Comparison of ENCODE assay signal across 15 mouse cellular contexts in genomic region chr16:90779783-90780182, GRCm38 (mm10). TPM values are rescaled to one million over a fixed set of nuclear protein-coding genes. Genes with fewer than 3 reads are reported as not detected.
DNase-seq lines count a peak whose midpoint lies in the region; ATAC-seq and TF ChIP-seq lines count a peak whose summit lies in the region.
"Had no signal": no experiment of that assay in that cellular context is flagged by ENCODE, and none has a peak within 500 bp of the region (broad histone marks: within the 10 kb centered on the region; RNA-seq: fewer than 3 reads in every experiment).

No protein-coding gene starts in this region.

- no peak for DNase-seq in kidney, adult 11 months
- DNase-seq in embryo, embryonic 11 days: peak; percentile 31
- DNase-seq in heart, embryonic 10.5 days (ENCODE audit: low spot score): no peak
- DNase-seq in adrenal gland, adult (ENCODE audit: inconsistent age in 2 of 2, low spot score in 1 of 2): no peak
- DNase-seq in left cerebral cortex, adult 11 months (ENCODE audit: low spot score): no peak
- DNase-seq: heart, adult 11 months; heart, postnatal 4 days; layer of hippocampus, adult 9-11 months; lung, postnatal 4 days had no signal

- peak; percentile 89 for ATAC-seq in kidney, embryonic 16.5 days (ENCODE audit: low FRiP score, low TSS enrichment)
- ATAC-seq in intestine, postnatal 0 days: 0 out of 2 replicates have a peak, but pooled peaks have one; percentile 52
- peak; percentile 83 for ATAC-seq in midbrain, embryonic 13.5 days
- ATAC-seq: forebrain, embryonic 16.5 days had no signal

- H3K4me3 ChIP-seq in kidney, embryonic 16.5 days (ENCODE audit: low read length): no peak overlapping the region
- H3K4me3 ChIP-seq in intestine, postnatal 0 days (ENCODE audit: low read depth, low read length): no peak overlapping the region
- H3K4me3 ChIP-seq in midbrain, embryonic 13.5 days (replicated peaks): no peak overlapping the region
- no peak overlapping the region for H3K4me3 ChIP-seq in heart, embryonic 10.5 days
- H3K4me3 ChIP-seq: embryonic facial prominence, embryonic 13.5 days had no signal

- WGBS in kidney, embryonic 16.5 days: 34% methylated on average over 11 of the region's 11 CpGs
- WGBS in intestine, postnatal 0 days: 23% methylated on average over 11 of the region's 11 CpGs
- 84% methylated on average over 11 of the region's 11 CpGs for WGBS in midbrain, embryonic 13.5 days
- WGBS in heart, embryonic 10.5 days: 59% methylated on average over 11 of the region's 11 CpGs

- no peak overlapping the region for H3K27ac ChIP-seq in kidney, embryonic 16.5 days (ENCODE audit: low read length)
- H3K27ac ChIP-seq in intestine, postnatal 0 days (ENCODE audit: low read depth, low read length): no peak overlapping the region
- no peak overlapping the region for H3K27ac ChIP-seq in midbrain, embryonic 13.5 days
- no peak overlapping the region for H3K27ac ChIP-seq in heart, embryonic 10.5 days
- H3K27ac ChIP-seq: embryonic facial prominence, embryonic 13.5 days had no signal

- no peak overlapping the region for H3K4me2 ChIP-seq in kidney, embryonic 16.5 days (replicated peaks; ENCODE audit: low read depth, low read length)
- no peak overlapping the region for H3K4me2 ChIP-seq in intestine, postnatal 0 days (replicated peaks; ENCODE audit: low read depth)
- H3K4me2 ChIP-seq in midbrain, embryonic 13.5 days (replicated peaks): no peak overlapping the region
- H3K4me2 ChIP-seq: embryonic facial prominence, embryonic 13.5 days had no signal

- H3K4me1 ChIP-seq in kidney, embryonic 16.5 days (ENCODE audit: insufficient read depth, low read length): 0 out of 2 replicates have a peak, but pooled peaks cover 3% of the 10 kb centered on the region
- H3K4me1 ChIP-seq in intestine, postnatal 0 days (replicated peaks; ENCODE audit: control insufficient read depth, insufficient read depth, low read length): no peaks in the 10 kb centered on the region
- no peaks in the 10 kb centered on the region for H3K4me1 ChIP-seq in midbrain, embryonic 13.5 days (replicated peaks)
- H3K4me1 ChIP-seq in heart, embryonic 10.5 days: peaks cover 14% of the 10 kb centered on the region
- H3K4me1 ChIP-seq: embryonic facial prominence, embryonic 13.5 days had no signal

- peaks cover 47% of the 10 kb centered on the region; the same call in 1 of the 2 replicates for H3K36me3 ChIP-seq in kidney, embryonic 16.5 days (ENCODE audit: insufficient read depth, low read length)
- H3K36me3 ChIP-seq in intestine, postnatal 0 days (ENCODE audit: control insufficient read depth, insufficient read depth): peaks cover 52% of the 10 kb centered on the region; the same call in 1 of the 2 replicates
- peaks cover 96% of the 10 kb centered on the region for H3K36me3 ChIP-seq in midbrain, embryonic 13.5 days
- peaks cover 94% of the 10 kb centered on the region for H3K36me3 ChIP-seq in heart, embryonic 10.5 days

- no peaks in the 10 kb centered on the region for H3K9me3 ChIP-seq in kidney, embryonic 16.5 days (ENCODE audit: low read length)
- no peaks in the 10 kb centered on the region for H3K9me3 ChIP-seq in intestine, postnatal 0 days (ENCODE audit: control insufficient read depth)
- H3K9me3 ChIP-seq in midbrain, embryonic 13.5 days: no peaks in the 10 kb centered on the region
- no peaks in the 10 kb centered on the region for H3K9me3 ChIP-seq in heart, embryonic 10.5 days
- H3K9me3 ChIP-seq: embryonic facial prominence, embryonic 13.5 days had no signal

- no peaks in the 10 kb centered on the region for H3K27me3 ChIP-seq in kidney, embryonic 16.5 days (ENCODE audit: insufficient read depth, low read length)
- H3K27me3 ChIP-seq in intestine, postnatal 0 days (replicated peaks; ENCODE audit: control insufficient read depth, insufficient read depth, low read length): no peaks in the 10 kb centered on the region
- no peaks in the 10 kb centered on the region for H3K27me3 ChIP-seq in midbrain, embryonic 13.5 days
- no peaks in the 10 kb centered on the region for H3K27me3 ChIP-seq in heart, embryonic 10.5 days (ENCODE audit: insufficient read depth, poor library complexity, severe bottlenecking)
- H3K27me3 ChIP-seq: embryonic facial prominence, embryonic 13.5 days had no signal

- no peak overlapping the region for H3K9ac ChIP-seq in kidney, embryonic 16.5 days (replicated peaks; ENCODE audit: low read length)
- no peak overlapping the region for H3K9ac ChIP-seq in intestine, postnatal 0 days (ENCODE audit: low read depth, low read length)
- H3K9ac ChIP-seq in midbrain, embryonic 13.5 days (replicated peaks): no peak overlapping the region
- H3K9ac ChIP-seq: embryonic facial prominence, embryonic 13.5 days had no signal

- no peak for TF ChIP-seq CTCF in intestine, postnatal 0 days (IDR thresholded peaks at IDR 0.05; ENCODE audit: low read depth)

RNA-seq across cellular contexts. Expression of gene Urb1, which starts 30.4 kb away (rescaled TPM):
- polyA plus RNA-seq in kidney, embryonic 16.5 days (2015; fragmentation: Nextera tagmentation; extraction: Ambion mirVana): 8.5 and 9.6 TPM in 2 replicates
- polyA plus RNA-seq in intestine, postnatal 0 days (2015; fragmentation: Nextera tagmentation; extraction: Ambion mirVana): 2.4 and 2.6 TPM in 2 replicates
- polyA plus RNA-seq in midbrain, embryonic 13.5 days (2015; fragmentation: Nextera tagmentation; extraction: Ambion mirVana): 8.7 and 9.8 TPM in 2 replicates
- 8.4 and 12.7 TPM in 2 replicates for polyA plus RNA-seq in heart, embryonic 10.5 days (2016; fragmentation: Nextera tagmentation; extraction: Ambion mirVana)

RNA-seq across cellular contexts. Expression of gene Mrap, which starts 41.8 kb away (rescaled TPM):
- polyA plus RNA-seq in kidney, embryonic 16.5 days (2015; fragmentation: Nextera tagmentation; extraction: Ambion mirVana): 5.2 and 9.3 TPM in 2 replicates
- polyA plus RNA-seq in intestine, postnatal 0 days (2015; fragmentation: Nextera tagmentation; extraction: Ambion mirVana): 0.14 TPM in 1 of 2 replicates, not detected in the other
- not detected in 2 replicates for polyA plus RNA-seq in midbrain, embryonic 13.5 days (2015; fragmentation: Nextera tagmentation; extraction: Ambion mirVana)
- polyA plus RNA-seq in heart, embryonic 10.5 days (2016; fragmentation: Nextera tagmentation; extraction: Ambion mirVana): 26.7 and 37.5 TPM in 2 replicates
- polyA plus RNA-seq: embryonic facial prominence, embryonic 13.5 days; forebrain, embryonic 16.5 days; neural tube, embryonic 14.5 days had no signal

RNA-seq across cellular contexts. Expression of gene Eva1c, which starts 46.7 kb away (rescaled TPM):
- polyA plus RNA-seq in kidney, embryonic 16.5 days (2015; fragmentation: Nextera tagmentation; extraction: Ambion mirVana): 0.64 and 0.82 TPM in 2 replicates
- 0.68 and 0.69 TPM in 2 replicates for polyA plus RNA-seq in intestine, postnatal 0 days (2015; fragmentation: Nextera tagmentation; extraction: Ambion mirVana)
- polyA plus RNA-seq in midbrain, embryonic 13.5 days (2015; fragmentation: Nextera tagmentation; extraction: Ambion mirVana): 1.7 and 2.6 TPM in 2 replicates
- 1.0 and 2.3 TPM in 2 replicates for polyA plus RNA-seq in heart, embryonic 10.5 days (2016; fragmentation: Nextera tagmentation; extraction: Ambion mirVana)

RNA-seq across cellular contexts. Expression of gene Mis18a, which starts 52.6 kb away (rescaled TPM):
- 63.0 and 64.9 TPM in 2 replicates for polyA plus RNA-seq in kidney, embryonic 16.5 days (2015; fragmentation: Nextera tagmentation; extraction: Ambion mirVana)
- 26.7 and 29.1 TPM in 2 replicates for polyA plus RNA-seq in intestine, postnatal 0 days (2015; fragmentation: Nextera tagmentation; extraction: Ambion mirVana)
- polyA plus RNA-seq in midbrain, embryonic 13.5 days (2015; fragmentation: Nextera tagmentation; extraction: Ambion mirVana): 38.1 and 40.5 TPM in 2 replicates
- polyA plus RNA-seq in heart, embryonic 10.5 days (2016; fragmentation: Nextera tagmentation; extraction: Ambion mirVana): 44.7 and 64.0 TPM in 2 replicates
